Comparison of ENCODE assay signal across 8 mouse cellular contexts in genomic region chr2:30983024-30983423, GRCm38 (mm10). TPM values are rescaled to one million over a fixed set of nuclear protein-coding genes. Genes with fewer than 3 reads are reported as not detected.
DNase-seq lines count a peak whose midpoint lies in the region; ATAC-seq and TF ChIP-seq lines count a peak whose summit lies in the region.

No protein-coding gene starts in this region.

- H3K9ac ChIP-seq in heart, embryonic 16.5 days (ENCODE audit: low read length), result peak overlapping the region; percentile 78; the same call in 1 of the 2 replicates
- H3K9ac ChIP-seq in MEL (ENCODE audit: control insufficient read depth, low read depth, low read length, poor library complexity, severe bottlenecking), result peak overlapping the region; percentile 70
- H3K9ac ChIP-seq in midbrain, embryonic 11.5 days (ENCODE audit: low read length), result no peak overlapping the region; the same call in 1 of the 2 replicates

- no peak for TF ChIP-seq RAD21 in MEL (IDR thresholded peaks at IDR 0.05; ENCODE audit: low read depth, low read length)

- H3K9me3 ChIP-seq in heart, embryonic 16.5 days (replicated peaks; ENCODE audit: control insufficient read depth, low read length), result no peaks in the 10 kb centered on the region
- H3K9me3 ChIP-seq in MEL (replicated peaks; ENCODE audit: insufficient read depth, low read length), result no peaks in the 10 kb centered on the region
- H3K9me3 ChIP-seq in hindbrain, embryonic 10.5 days, result no peaks in the 10 kb centered on the region
- H3K9me3 ChIP-seq in midbrain, embryonic 11.5 days (ENCODE audit: control insufficient read depth, low read length), result no peaks in the 10 kb centered on the region

- H3K27me3 ChIP-seq in heart, embryonic 16.5 days (ENCODE audit: control insufficient read depth, insufficient read depth, low read length), result no peaks in the 10 kb centered on the region
- no peaks in the 10 kb centered on the region for H3K27me3 ChIP-seq in MEL (ENCODE audit: control insufficient read depth in 1 of 2, insufficient read depth in 2 of 2, low read length in 2 of 2)
- no peaks in the 10 kb centered on the region for H3K27me3 ChIP-seq in hindbrain, embryonic 10.5 days (ENCODE audit: insufficient read depth, poor library complexity, severe bottlenecking)
- no peaks in the 10 kb centered on the region for H3K27me3 ChIP-seq in midbrain, embryonic 11.5 days (ENCODE audit: control insufficient read depth, insufficient read depth, low read length)

- no peak for DNase-seq in heart, postnatal 4 days
- DNase-seq in MEL (ENCODE audit: low read depth, low spot score), result no peak
- DNase-seq in hindbrain, embryonic 10.5 days (ENCODE audit: low spot score), result no peak
- DNase-seq in midbrain, embryonic 11.5 days (ENCODE audit: low spot score, missing footprints), result no peak
- DNase-seq in layer of hippocampus, adult 8-10 months (ENCODE audit: low spot score in 2 of 2), result no peak
- no peak for DNase-seq in right cerebral cortex, postnatal 4 days
- DNase-seq in layer of hippocampus, adult 9-10 months (ENCODE audit: low spot score), result no peak

- 51% methylated on average over 7 of the region's 7 CpGs for WGBS in heart, embryonic 16.5 days
- WGBS in hindbrain, embryonic 10.5 days, result 59% methylated on average over 7 of the region's 7 CpGs
- WGBS in midbrain, embryonic 11.5 days, result 52% methylated on average over 7 of the region's 7 CpGs

- no peak for ATAC-seq in heart, embryonic 16.5 days (replicated peaks; ENCODE audit: extremely low read depth, insufficient read depth, low FRiP score)
- no peak for ATAC-seq in midbrain, embryonic 11.5 days (ENCODE audit: low FRiP score)

- TF ChIP-seq POLR2A in MEL (IDR thresholded peaks at IDR 0.05; ENCODE audit: control insufficient read depth in 1 of 2, insufficient read depth in 1 of 2, low read depth in 1 of 2, low read length in 2 of 2, poor library complexity in 1 of 2), result no peak

- H3K36me3 ChIP-seq in heart, embryonic 16.5 days (ENCODE audit: control insufficient read depth, insufficient read depth), result peaks cover 11% of the 10 kb centered on the region
- H3K36me3 ChIP-seq in MEL (ENCODE audit: control insufficient read depth in 1 of 2, insufficient read depth in 2 of 2, low read length in 2 of 2), result peaks cover 0 to 17% of the 10 kb centered on the region in 2 experiments; a peak in 2 of 4 replicates
- peaks cover 22% of the 10 kb centered on the region for H3K36me3 ChIP-seq in hindbrain, embryonic 10.5 days
- H3K36me3 ChIP-seq in midbrain, embryonic 11.5 days (ENCODE audit: control insufficient read depth, insufficient read depth, low read length), result peaks cover 7% of the 10 kb centered on the region; the same call in 1 of the 2 replicates

- peaks cover 25% of the 10 kb centered on the region for H3K4me1 ChIP-seq in heart, embryonic 16.5 days (ENCODE audit: control insufficient read depth, insufficient read depth, low read length)
- H3K4me1 ChIP-seq in MEL (ENCODE audit: control insufficient read depth in 1 of 2, insufficient read depth in 2 of 2, low read length in 2 of 2), result peaks cover 5 to 23% of the 10 kb centered on the region in 2 experiments
- H3K4me1 ChIP-seq in hindbrain, embryonic 10.5 days (replicated peaks), result peaks cover 37% of the 10 kb centered on the region
- H3K4me1 ChIP-seq in midbrain, embryonic 11.5 days (ENCODE audit: control insufficient read depth, insufficient read depth, low read length), result peaks cover 12% of the 10 kb centered on the region

- peak overlapping the region; percentile 89 for H3K4me3 ChIP-seq in heart, embryonic 16.5 days (ENCODE audit: low read length)
- peak overlapping the region; percentile 76 to 84 for H3K4me3 ChIP-seq in MEL (ENCODE audit: control insufficient read depth in 1 of 2, insufficient read depth in 1 of 2, low read depth in 2 of 2, low read length in 2 of 2)
- H3K4me3 ChIP-seq in hindbrain, embryonic 10.5 days, result peak overlapping the region; percentile 82
- H3K4me3 ChIP-seq in midbrain, embryonic 11.5 days (ENCODE audit: low read depth, low read length), result peak overlapping the region; percentile 82

- H3K79me2 ChIP-seq in MEL (ENCODE audit: control insufficient read depth, insufficient read depth, low read length, poor library complexity), result peaks cover 8% of the 10 kb centered on the region

- TF ChIP-seq CTCF in MEL (IDR thresholded peaks at IDR 0.05 in 2 of 3, conservative IDR thresholded peaks at IDR 0.05 in 1 of 3; ENCODE audit: control insufficient read depth in 1 of 3, insufficient read depth in 1 of 3, low read depth in 2 of 3, low read length in 3 of 3, poor library complexity in 1 of 3, severe bottlenecking in 1 of 3), result no peak

- TF ChIP-seq EP300 in MEL (IDR thresholded peaks at IDR 0.05; ENCODE audit: low read depth in 1 of 2, low read length in 2 of 2), result no peak

- peak overlapping the region; percentile 73 for H3K4me2 ChIP-seq in heart, embryonic 16.5 days (ENCODE audit: low read depth, low read length)
- peak overlapping the region; percentile 68 for H3K4me2 ChIP-seq in midbrain, embryonic 11.5 days

- no peak overlapping the region; the same call in 1 of the 2 replicates for H3K27ac ChIP-seq in heart, embryonic 16.5 days (ENCODE audit: low read length)
- H3K27ac ChIP-seq in MEL (ENCODE audit: control insufficient read depth, low read depth, low read length), result no peak overlapping the region
- H3K27ac ChIP-seq in hindbrain, embryonic 10.5 days, result 0 out of 2 replicates have a peak overlapping the region, but pooled peaks have one; percentile 23
- no peak overlapping the region for H3K27ac ChIP-seq in midbrain, embryonic 11.5 days (ENCODE audit: low read depth, low read length)

TF ChIP-seq in MEL, 35 proteins besides CTCF, POLR2A, EP300 and RAD21 (continues in another document):
- no peak for TF ChIP-seq ETS1 (IDR thresholded peaks at IDR 0.05; ENCODE audit: low read depth, low read length)
- TF ChIP-seq CHD2 (IDR thresholded peaks at IDR 0.05; ENCODE audit: low read length), result no peak
- no peak for TF ChIP-seq TAL1 (IDR thresholded peaks at IDR 0.05; ENCODE audit: low read length)
- no peak for TF ChIP-seq E2F4 (IDR thresholded peaks at IDR 0.05; ENCODE audit: borderline replicate concordance, low read depth, low read length)
- no peak for TF ChIP-seq USF2 (IDR thresholded peaks at IDR 0.05; ENCODE audit: borderline replicate concordance in 1 of 2, insufficient read depth in 1 of 2, low read depth in 1 of 2, low read length in 2 of 2)
- no peak for TF ChIP-seq RCOR1 (IDR thresholded peaks at IDR 0.05; ENCODE audit: low read depth, low read length)
- no peak for TF ChIP-seq MAX (IDR thresholded peaks at IDR 0.05; ENCODE audit: low read length)

RNA-seq across cellular contexts. Expression of gene Usp20, which starts 0.9 kb away (rescaled TPM):
- polyA plus RNA-seq in heart, embryonic 16.5 days (2015; fragmentation: Nextera tagmentation; extraction: Ambion mirVana), result 41.7 and 49.3 TPM in 2 replicates
- 10 to 100 TPM; 58.5 to 69.1 TPM for total RNA-seq in heart, postnatal 4 days (2021)
- total RNA-seq in MEL (2012; rRNA removed), result 7.0 and 9.4 TPM in 2 replicates
- polyA plus RNA-seq in MEL (2012; ENCODE audit: insufficient read depth in 1 of 2, insufficient read length in 2 of 2, low read depth in 1 of 2, low replicate concordance in 2 of 2, missing spikeins in 1 of 2), result 10 to 100 TPM in 1 of 2 experiments, not detected in 1; 10.8 TPM
- 19.3 and 25.9 TPM in 2 replicates for polyA plus RNA-seq in hindbrain, embryonic 10.5 days (2016; fragmentation: Nextera tagmentation; extraction: Ambion mirVana)
- 12.3 and 14.1 TPM in 2 replicates for polyA plus RNA-seq in midbrain, embryonic 11.5 days (2014; fragmentation: Nextera tagmentation; extraction: Ambion mirVana)
- total RNA-seq in layer of hippocampus, adult 8-10 months (2022), result 10 to 100 TPM; 84.0 to 97.7 (median 90.5) TPM

RNA-seq across cellular contexts. Expression of gene BC005624, which starts 1.0 kb away (rescaled TPM):
- polyA plus RNA-seq in heart, embryonic 16.5 days (2015; fragmentation: Nextera tagmentation; extraction: Ambion mirVana), result 38.1 and 42.5 TPM in 2 replicates
- 10 to 100 TPM; 18.1 TPM for total RNA-seq in heart, postnatal 4 days (2021)
- total RNA-seq in MEL (2012; rRNA removed), result 36.8 and 39.6 TPM in 2 replicates
- 10 to 100 TPM in 1 of 2 experiments, not detected in 1; 63.0 TPM for polyA plus RNA-seq in MEL (2012; ENCODE audit: insufficient read depth in 1 of 2, insufficient read length in 2 of 2, low read depth in 1 of 2, low replicate concordance in 2 of 2, missing spikeins in 1 of 2)
- 61.1 and 73.3 TPM in 2 replicates for polyA plus RNA-seq in hindbrain, embryonic 10.5 days (2016; fragmentation: Nextera tagmentation; extraction: Ambion mirVana)
- polyA plus RNA-seq in midbrain, embryonic 11.5 days (2014; fragmentation: Nextera tagmentation; extraction: Ambion mirVana), result 64.7 and 68.8 TPM in 2 replicates
- total RNA-seq in layer of hippocampus, adult 8-10 months (2022), result 10 to 100 TPM; 66.5 to 72.2 (median 67.0) TPM

RNA-seq across cellular contexts. Expression of gene Tor1a, which starts 15.3 kb away (rescaled TPM):
- 50.9 and 53.0 TPM in 2 replicates for polyA plus RNA-seq in heart, embryonic 16.5 days (2015; fragmentation: Nextera tagmentation; extraction: Ambion mirVana)
- 10 to 100 TPM; 20.5 to 20.6 TPM for total RNA-seq in heart, postnatal 4 days (2021)
- 45.8 and 55.6 TPM in 2 replicates for total RNA-seq in MEL (2012; rRNA removed)
- 10 to 100 TPM in 1 of 2 experiments, not detected in 1; 60.1 TPM for polyA plus RNA-seq in MEL (2012; ENCODE audit: insufficient read depth in 1 of 2, insufficient read length in 2 of 2, low read depth in 1 of 2, low replicate concordance in 2 of 2, missing spikeins in 1 of 2)
- 82.4 and 84.1 TPM in 2 replicates for polyA plus RNA-seq in hindbrain, embryonic 10.5 days (2016; fragmentation: Nextera tagmentation; extraction: Ambion mirVana)
- polyA plus RNA-seq in midbrain, embryonic 11.5 days (2014; fragmentation: Nextera tagmentation; extraction: Ambion mirVana), result 76.9 and 84.5 TPM in 2 replicates
- total RNA-seq in layer of hippocampus, adult 8-10 months (2022), result 10 to 100 TPM; 41.3 to 47.7 (median 44.4) TPM

RNA-seq across cellular contexts. Expression of gene Tor1b, which starts 30.3 kb away (rescaled TPM):
- 22.8 and 26.3 TPM in 2 replicates for polyA plus RNA-seq in heart, embryonic 16.5 days (2015; fragmentation: Nextera tagmentation; extraction: Ambion mirVana)
- 10 to 100 TPM; 35.3 to 35.7 TPM for total RNA-seq in heart, postnatal 4 days (2021)
- total RNA-seq in MEL (2012; rRNA removed), result 26.1 and 36.9 TPM in 2 replicates
- polyA plus RNA-seq in MEL (2012; ENCODE audit: insufficient read depth in 1 of 2, insufficient read length in 2 of 2, low read depth in 1 of 2, low replicate concordance in 2 of 2, missing spikeins in 1 of 2), result 10 to 100 TPM; 33.0 to 55.6 TPM
- 19.1 and 23.8 TPM in 2 replicates for polyA plus RNA-seq in hindbrain, embryonic 10.5 days (2016; fragmentation: Nextera tagmentation; extraction: Ambion mirVana)
- polyA plus RNA-seq in midbrain, embryonic 11.5 days (2014; fragmentation: Nextera tagmentation; extraction: Ambion mirVana), result 19.3 and 21.1 TPM in 2 replicates
- 10 to 100 TPM; 32.8 to 37.2 (median 36.0) TPM for total RNA-seq in layer of hippocampus, adult 8-10 months (2022)

RNA-seq across cellular contexts. Expression of gene Ptges, which starts 53.4 kb away (rescaled TPM):
- 1.8 and 2.8 TPM in 2 replicates for polyA plus RNA-seq in heart, embryonic 16.5 days (2015; fragmentation: Nextera tagmentation; extraction: Ambion mirVana)
- 1 to 10 TPM; 2.1 to 3.5 TPM for total RNA-seq in heart, postnatal 4 days (2021)
- total RNA-seq in MEL (2012; rRNA removed), result not detected in 2 replicates
- not detected for polyA plus RNA-seq in MEL (2012; ENCODE audit: insufficient read depth in 1 of 2, insufficient read length in 2 of 2, low read depth in 1 of 2, low replicate concordance in 2 of 2, missing spikeins in 1 of 2)
- polyA plus RNA-seq in hindbrain, embryonic 10.5 days (2016; fragmentation: Nextera tagmentation; extraction: Ambion mirVana), result 10.8 and 13.3 TPM in 2 replicates
- 4.7 and 6.1 TPM in 2 replicates for polyA plus RNA-seq in midbrain, embryonic 11.5 days (2014; fragmentation: Nextera tagmentation; extraction: Ambion mirVana)
- total RNA-seq in layer of hippocampus, adult 8-10 months (2022), result 1 to 10 TPM; 3.4 to 5.4 (median 5.2) TPM
